Mouse (Mus musculus) macrophage (primary cell): ENCODE measurements around the gene 4931422A03Rik. TPM values are rescaled to one million over a fixed set of nuclear protein-coding genes. Genes with fewer than 3 reads are reported as not detected.
A peak's percentile ranks its signal among the peaks of the same experiment; 100 is the strongest.
"Not testable (repeated sequence)": the region's sequence is repeated elsewhere in the genome, so short reads cannot be mapped to it uniquely, and the experiment has no call there.

Source experiments
- H3K27ac ChIP-seq: fragments of 350-480 bp; formaldehyde crosslinking; 2 replicates; pipeline ENCODE4 v1.9.0; 2021
- H3K36me3 ChIP-seq: fragments of 350-480 bp; formaldehyde crosslinking; 2 replicates; pipeline ENCODE4 v1.9.0; 2021; ENCODE audit errors: inconsistent target
- H3K4me3 ChIP-seq: fragments of 350-480 bp; formaldehyde crosslinking; 2 replicates; pipeline ENCODE4 v1.9.0; 2021; ENCODE audit errors: inconsistent target
- H3K79me2 ChIP-seq: fragments of 350-480 bp; formaldehyde crosslinking; 2 replicates; pipeline ENCODE4 v1.9.0; 2021; ENCODE audit errors: inconsistent target
- WGBS: methylation state at CpG from one replicate; pipeline ENCODE4 v1.1.7; 2026; ENCODE audit warnings: inconsistent platforms; ENCODE audit not compliant: missing documents; 5-methylcytosine and 5-hydroxymethylcytosine counted together
- polyA plus RNA-seq: library from polyadenylated mRNA; stranded (reverse); fragments of 250-400 nt; gene quantifications from 3 replicates; pipeline ENCODE4 v1.2.4, GENCODE M21; 2018; ENCODE audit warnings: inconsistent platforms
- total RNA-seq, 78 experiments: library from RNA; depleted of rRNA; stranded (reverse); fragments of 250-400 nt; gene quantifications; 1 replicate in 9 of 78; 2 replicates in 24 of 78; 3 replicates in 43 of 78; 4 replicates in 2 of 78; pipeline ENCODE4 v1.2.4; 2018; ENCODE audit warnings: inconsistent platforms in 56 of 78

Gene 4931422A03Rik
- not detected for total RNA-seq (2018; cell fraction: chromatin; rRNA removed)
- total RNA-seq (2018; cell fraction: cytosol; rRNA removed) = not detected
- not detected for total RNA-seq (2018; cell fraction: nucleus; rRNA removed)
- polyA plus RNA-seq = not detected in 3 replicates

DNA sequence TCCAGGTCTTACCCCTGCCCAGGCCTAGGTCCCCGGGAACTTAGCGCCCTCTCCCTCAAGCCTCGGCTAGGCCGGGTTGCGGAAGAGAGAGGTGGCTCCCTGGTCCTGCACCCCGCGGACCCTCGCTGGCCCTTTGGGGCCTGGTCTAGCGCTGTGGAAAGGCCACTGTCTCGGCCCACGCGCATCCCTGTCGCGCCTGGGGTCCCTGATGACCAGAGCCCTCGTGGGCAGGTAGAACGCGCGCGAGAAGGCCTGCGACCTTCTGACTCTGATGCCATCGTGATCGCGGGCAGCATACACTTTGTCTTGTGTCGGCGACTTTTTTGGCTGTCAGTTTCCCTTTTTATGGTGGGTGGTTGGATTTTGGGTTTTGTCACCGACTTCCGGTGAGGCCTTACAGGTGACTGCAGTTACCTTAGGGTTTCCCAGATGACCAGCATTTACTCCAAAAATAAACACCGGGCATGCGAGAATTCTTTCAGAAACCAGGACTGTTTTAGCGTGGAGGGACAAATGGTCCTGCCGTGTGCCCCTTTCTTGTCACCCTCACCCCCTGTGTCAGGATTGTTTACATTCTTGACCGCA is at the start of gene 4931422A03Rik:
TSS of gene 4931422A03Rik (minus strand) at position 223 of the 585 bp plus-strand sequence.
- Histone ChIP-seq H3K36me3 (peaks cover 15% of the 10 kb centered on the region; the same call in 1 of the 2 replicates), H3K4me3 (peak within 1 kb of the TSS; percentile 73), H3K27ac (peak within 1 kb of the TSS; percentile 29), H3K79me2 (peaks cover 46% of the 10 kb centered on the region)
- WGBS = 1% methylated on average over 15 of the region's 32 CpGs

DNA sequence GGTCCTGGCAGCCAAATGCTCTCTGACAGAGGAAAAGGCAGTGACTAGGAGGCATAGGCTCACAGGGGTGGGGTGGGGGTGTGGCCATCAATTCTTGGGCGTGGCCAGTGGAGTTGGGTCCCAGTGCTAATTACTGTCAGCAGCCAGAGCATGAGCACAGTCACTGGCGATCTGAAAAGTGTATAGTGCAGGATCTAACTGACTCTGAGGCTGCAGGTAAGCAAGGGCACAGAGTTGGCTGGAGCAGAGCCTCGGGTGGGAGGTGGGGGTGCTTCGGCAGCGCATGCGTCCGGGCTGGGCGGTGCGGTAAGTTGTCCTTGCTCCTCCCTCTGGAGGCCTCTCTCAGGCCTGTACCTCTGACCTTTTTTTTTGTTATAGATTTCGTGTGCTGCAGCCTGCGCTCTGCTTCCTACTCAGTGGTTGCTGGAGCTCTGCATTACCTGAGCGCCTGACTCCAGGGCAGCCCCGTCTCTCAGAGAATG is 41.6 kb upstream of the 4931422A03Rik start, which contains the start of gene Cd59b:
TSS of gene Cd59b (plus strand) at position 146 of the 482 bp plus-strand sequence.
- 12% methylated on average over 13 of the region's 13 CpGs for WGBS
- no peaks in the 10 kb centered on the region for H3K79me2 ChIP-seq
- H3K27ac ChIP-seq = no peak within 1 kb of the TSS
- H3K4me3 ChIP-seq = peak within 1 kb of the TSS; percentile 27; the same call in 1 of the 2 replicates
- no peaks in the 10 kb centered on the region for H3K36me3 ChIP-seq

DNA sequence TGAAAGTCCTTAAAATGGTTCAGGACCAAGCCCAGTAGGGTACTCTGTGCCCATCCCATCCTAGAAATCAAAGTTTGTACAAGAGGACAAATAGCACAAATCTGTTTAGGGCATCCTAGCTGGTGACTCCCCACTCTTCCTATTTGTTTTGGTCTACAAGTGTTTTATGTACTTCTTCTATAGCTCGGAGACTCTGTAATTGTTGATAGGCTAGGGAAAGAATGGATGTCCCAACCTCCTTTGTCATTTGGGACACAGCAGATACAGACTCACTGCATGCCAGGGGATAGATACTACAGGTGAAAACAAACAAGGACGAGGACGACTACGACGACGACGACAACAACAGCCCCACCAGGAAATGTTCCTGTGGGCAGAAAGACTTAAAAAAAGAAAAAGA is 40.3 kb upstream of the 4931422A03Rik start, which contains the start of gene Gm10799:
TSS of gene Gm10799 (minus strand) at position 101 of the 400 bp plus-strand sequence.
- not testable (repeated sequence) for H3K79me2 ChIP-seq, H3K4me3 ChIP-seq, H3K27ac ChIP-seq, H3K36me3 ChIP-seq
- WGBS = 21% methylated on average over 7 of the region's 7 CpGs

DNA sequence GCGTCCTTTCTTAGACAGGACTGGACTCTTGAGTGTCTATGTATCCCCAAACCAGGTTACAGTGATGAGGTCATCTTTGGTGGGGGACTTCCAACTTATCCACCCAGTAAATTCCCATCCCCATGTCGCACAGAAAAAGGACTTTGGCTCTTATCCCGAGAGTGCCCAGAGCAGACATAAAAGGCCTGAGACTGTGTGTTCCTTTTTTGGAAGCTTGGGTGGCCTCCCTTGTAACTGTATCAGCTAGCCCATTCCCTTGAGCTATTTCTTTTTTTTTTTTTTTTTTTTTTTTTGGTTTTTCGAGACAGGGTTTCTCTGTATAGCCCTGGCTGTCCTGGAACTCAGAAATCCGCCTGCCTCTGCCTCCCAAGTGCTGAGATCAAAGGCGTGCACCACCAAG is 37.4 kb upstream of the 4931422A03Rik start, which contains the start of gene Gm10912:
TSS of gene Gm10912 (plus strand) at position 301 of the 400 bp plus-strand sequence.
- 93% methylated on average over 5 of the region's 6 CpGs for WGBS
- H3K79me2 ChIP-seq = not testable (repeated sequence)

DNA sequence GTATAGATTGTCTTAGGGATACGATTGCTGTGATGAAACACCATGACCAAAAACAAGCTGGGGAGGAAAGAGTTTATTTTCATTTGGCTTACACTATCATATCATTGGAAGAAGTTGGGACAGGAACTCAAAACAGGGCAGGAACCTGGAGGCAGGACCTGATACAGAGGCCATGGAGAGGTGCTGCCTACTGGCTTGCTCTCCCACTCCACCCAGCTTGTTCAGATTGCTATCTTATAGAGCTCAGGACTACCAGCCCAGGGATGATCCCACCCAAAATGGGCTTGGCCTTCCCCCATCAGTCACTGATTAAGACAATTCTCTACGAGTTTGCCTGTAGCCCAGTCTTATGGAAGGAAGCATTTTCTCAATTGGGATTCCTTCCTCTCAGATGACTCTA is 36.0 kb upstream of the 4931422A03Rik start:
- peaks cover 21% of the 10 kb centered on the region for H3K36me3 ChIP-seq
- H3K27ac ChIP-seq = no peak overlapping the region
- H3K4me3 ChIP-seq = no peak overlapping the region
- 84% methylated on average over 2 of the region's 2 CpGs for WGBS
- no peaks in the 10 kb centered on the region for H3K79me2 ChIP-seq

More for the DNA sequence above, 37.4 kb upstream of the 4931422A03Rik start, which contains the start of gene Gm10912:
- not testable (repeated sequence) for H3K27ac ChIP-seq, H3K4me3 ChIP-seq, H3K36me3 ChIP-seq

DNA sequence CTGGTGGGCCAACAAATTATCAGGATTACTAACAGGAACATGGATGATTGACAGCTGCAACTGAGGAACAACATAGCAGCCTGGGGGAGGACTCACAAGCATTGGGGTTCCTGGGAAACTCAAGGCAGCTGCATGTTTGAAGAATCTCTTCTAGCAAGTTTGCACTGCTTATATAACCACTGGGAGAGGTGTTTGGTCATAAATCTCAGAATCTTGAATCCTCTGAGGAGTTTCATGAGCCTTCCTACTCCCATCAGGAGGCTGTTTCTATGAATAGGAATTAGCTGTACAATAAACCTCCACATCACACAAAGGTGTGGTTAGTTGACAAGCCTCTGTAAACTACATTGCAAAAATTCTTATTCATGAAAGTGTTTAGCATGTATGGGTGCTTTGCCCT is 34.5 kb upstream of the 4931422A03Rik start:
- H3K36me3 ChIP-seq = peaks cover 31% of the 10 kb centered on the region
- H3K4me3 ChIP-seq = no peak overlapping the region
- no peaks in the 10 kb centered on the region for H3K79me2 ChIP-seq
- H3K27ac ChIP-seq = no peak overlapping the region

DNA sequence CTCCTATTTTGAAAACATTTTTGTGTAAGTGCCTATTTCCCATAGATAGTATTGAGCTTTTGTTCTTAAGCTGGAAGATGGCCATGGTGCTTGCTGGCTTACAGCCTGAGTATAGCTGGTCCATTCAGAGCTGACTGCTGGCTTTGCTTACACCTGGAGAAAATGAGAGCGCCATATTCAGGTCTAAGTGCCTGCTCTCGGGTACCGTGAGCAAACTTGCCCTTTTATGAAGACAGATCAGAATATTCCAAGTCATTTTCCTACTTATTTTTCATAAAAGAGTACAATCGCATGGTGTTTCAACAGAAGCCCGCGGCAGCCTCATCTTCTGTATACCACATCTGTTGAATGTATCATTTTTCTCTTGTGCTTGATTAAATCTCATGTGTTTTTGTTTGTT is 32.8 kb upstream of the 4931422A03Rik start:
- 95% methylated on average over 6 of the region's 6 CpGs for WGBS
- no peak overlapping the region for H3K27ac ChIP-seq
- peaks cover 31% of the 10 kb centered on the region for H3K36me3 ChIP-seq
- H3K4me3 ChIP-seq = no peak overlapping the region
- no peaks in the 10 kb centered on the region for H3K79me2 ChIP-seq

DNA sequence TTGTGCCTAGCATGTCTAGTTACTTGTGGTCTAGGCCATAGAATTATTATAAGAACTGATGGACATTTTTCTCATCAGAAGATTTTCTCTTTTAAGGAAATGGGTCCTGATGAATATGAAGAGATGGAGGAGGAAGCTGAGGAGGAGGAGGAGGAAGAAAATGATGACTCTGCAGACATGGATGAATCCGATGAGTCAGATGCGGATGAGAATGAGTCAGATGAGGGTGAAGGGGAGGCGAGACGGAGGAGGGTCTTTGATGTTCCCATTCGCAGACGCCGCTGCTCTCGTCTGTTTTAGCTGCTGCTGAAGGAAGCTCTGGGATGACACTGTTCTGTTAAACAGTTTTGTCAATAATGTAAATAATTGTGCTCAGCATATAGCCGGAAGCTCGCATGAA is 31.6 kb upstream of the 4931422A03Rik start:
- 95% methylated on average over 10 of the region's 10 CpGs for WGBS
- H3K27ac ChIP-seq = no peak overlapping the region
- H3K4me3 ChIP-seq = no peak overlapping the region
- peaks cover 42% of the 10 kb centered on the region for H3K36me3 ChIP-seq
- no peaks in the 10 kb centered on the region for H3K79me2 ChIP-seq

DNA sequence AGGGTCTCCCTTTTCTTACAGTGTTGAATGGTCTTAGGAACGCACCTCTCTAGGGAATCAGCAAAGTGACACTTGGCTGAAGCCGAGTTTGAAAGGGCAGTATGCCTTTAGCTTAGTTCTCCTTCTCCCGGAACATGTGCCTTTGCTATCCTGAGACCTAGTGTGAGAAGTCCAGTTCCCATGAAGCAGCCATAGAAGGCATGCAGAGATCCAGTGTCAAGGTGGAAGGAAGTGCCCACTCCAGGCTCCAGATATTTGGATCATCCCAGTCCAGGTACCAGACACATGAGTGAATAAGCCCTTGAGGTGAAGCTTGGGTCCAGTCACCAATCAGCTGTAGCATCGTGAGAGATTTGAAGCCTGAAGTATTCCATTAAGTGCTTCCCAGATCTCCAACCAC is 30.8 kb upstream of the 4931422A03Rik start:
- no peak overlapping the region for H3K27ac ChIP-seq
- no peaks in the 10 kb centered on the region for H3K79me2 ChIP-seq
- 93% methylated on average over 4 of the region's 4 CpGs for WGBS
- H3K4me3 ChIP-seq = no peak overlapping the region
- peaks cover 51% of the 10 kb centered on the region for H3K36me3 ChIP-seq

DNA sequence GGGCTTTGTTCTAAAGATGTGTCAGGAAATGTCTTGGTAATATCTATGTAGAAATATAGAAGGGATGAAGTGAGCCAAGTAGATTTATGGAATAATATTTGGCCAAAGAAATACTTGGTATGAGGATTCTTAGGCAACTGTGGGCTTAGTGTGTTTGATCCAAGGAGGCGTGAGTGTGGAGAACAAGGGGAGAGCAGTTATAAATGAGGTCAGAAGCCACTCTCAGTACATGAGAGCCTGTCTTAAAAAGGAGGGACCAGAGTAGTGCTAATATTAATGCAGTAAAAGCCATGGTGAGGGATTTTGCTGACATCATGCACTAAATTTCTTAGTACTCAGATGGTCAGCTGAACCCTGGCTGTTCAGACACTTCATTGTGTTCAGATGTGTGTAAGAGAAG is 30.2 kb upstream of the 4931422A03Rik start:
- Histone ChIP-seq H3K79me2 (no peaks in the 10 kb centered on the region), H3K36me3 (peaks cover 56% of the 10 kb centered on the region), H3K27ac (no peak overlapping the region), H3K4me3 (no peak overlapping the region)
- WGBS = 83% methylated on average over 1 of the region's 1 CpGs

DNA sequence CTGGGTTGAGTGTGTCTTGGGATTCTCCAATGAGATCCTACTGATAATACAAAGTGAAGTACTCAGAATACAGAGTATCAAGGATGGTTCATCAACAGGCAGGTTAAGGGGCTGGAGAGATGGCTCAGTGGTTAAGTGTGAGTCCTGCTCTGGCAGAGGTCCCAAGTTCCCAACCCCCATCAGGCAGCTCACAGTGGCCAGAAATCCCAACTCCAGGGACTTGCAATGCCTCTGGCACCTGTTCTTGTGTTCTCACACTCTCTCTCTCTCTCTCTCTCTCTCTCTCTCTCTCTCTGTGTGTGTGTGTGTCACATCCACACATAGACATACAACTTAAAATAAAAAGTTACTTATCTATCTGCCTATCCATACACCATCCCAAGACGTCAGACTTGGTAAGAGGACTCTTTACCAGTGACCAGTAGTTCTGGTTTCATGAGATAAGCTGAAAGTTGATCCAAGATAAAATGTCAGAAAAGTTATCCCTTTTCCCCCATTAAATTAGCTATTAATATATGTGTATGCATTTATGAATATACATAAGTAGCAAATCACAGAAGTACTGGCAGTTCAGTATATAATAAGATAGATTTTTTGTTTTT is 16.4 kb upstream of the 4931422A03Rik start:
- H3K4me3 ChIP-seq = no peak overlapping the region
- H3K27ac ChIP-seq = no peak overlapping the region
- H3K36me3 ChIP-seq = peaks cover 55% of the 10 kb centered on the region
- WGBS = 80% methylated on average over 1 of the region's 1 CpGs
- peaks cover 17% of the 10 kb centered on the region; the same call in 1 of the 2 replicates for H3K79me2 ChIP-seq

DNA sequence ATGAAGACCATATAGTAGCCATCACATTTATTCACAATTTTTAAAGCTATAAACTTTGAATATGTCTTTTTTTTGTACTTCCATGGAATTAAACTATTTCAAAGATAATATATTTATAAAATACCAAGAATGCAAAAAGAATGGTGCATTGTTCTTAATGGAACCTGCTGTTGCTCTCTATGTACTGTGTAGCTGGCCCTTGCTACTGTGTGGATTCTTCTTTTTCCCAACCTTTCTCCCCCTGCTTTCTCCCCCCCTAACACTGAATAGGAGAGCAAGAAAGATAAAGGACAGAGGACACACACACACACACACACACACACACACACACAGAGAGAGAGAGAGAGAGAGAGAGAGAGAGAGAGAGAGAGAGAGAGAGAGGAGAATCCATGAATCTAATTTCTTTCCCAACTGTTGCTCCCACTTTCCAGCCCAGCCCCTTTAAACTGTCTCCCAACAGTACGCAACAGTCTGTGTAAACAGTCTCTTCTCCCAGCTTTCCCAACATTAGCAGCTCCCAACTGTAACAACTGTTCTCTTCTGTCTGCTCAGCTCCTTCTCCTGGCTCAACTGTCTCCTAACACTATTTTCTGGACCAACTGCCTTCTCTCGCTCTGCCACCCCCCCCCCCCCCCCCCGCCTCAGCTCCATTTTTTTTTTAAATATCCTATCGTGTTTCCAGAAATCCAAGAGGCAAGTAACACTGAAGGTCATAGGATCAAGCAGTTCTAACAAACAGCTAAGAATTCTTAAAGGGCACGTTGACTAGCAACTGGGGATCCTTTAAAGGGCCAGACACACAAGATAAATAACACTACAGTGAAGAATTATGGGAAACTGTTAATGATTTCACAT is 15.7 kb upstream of the 4931422A03Rik start:
- Histone ChIP-seq H3K4me3 (no peak overlapping the region), H3K79me2 (peaks cover 24% of the 10 kb centered on the region; the same call in 1 of the 2 replicates), H3K27ac (no peak overlapping the region), H3K36me3 (peaks cover 49% of the 10 kb centered on the region)
- WGBS = 100% methylated on average over 4 of the region's 5 CpGs

DNA sequence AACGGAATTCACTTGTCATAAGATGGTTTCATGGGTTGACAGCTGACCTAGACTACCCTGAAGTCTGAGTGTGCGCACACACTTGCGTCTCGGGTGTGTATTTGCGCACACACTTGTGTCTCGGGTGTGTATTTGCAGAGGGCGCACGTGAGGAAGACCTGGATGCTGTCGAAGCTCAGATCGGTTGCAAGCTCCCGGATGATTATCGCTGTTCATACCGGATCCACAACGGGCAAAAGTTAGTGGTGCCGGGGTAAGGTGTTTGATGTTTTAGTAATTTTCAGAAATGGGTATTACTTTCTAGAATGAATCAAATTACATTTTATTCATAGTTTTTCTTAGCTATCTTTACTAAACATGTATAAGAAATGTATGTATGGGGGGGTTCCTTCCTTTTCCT is 14.6 kb upstream of the 4931422A03Rik start:
- H3K79me2 ChIP-seq = peaks cover 33% of the 10 kb centered on the region; the same call in 1 of the 2 replicates
- H3K27ac ChIP-seq = no peak overlapping the region
- peaks cover 48% of the 10 kb centered on the region for H3K36me3 ChIP-seq
- no peak overlapping the region for H3K4me3 ChIP-seq
- WGBS = 97% methylated on average over 15 of the region's 15 CpGs

DNA sequence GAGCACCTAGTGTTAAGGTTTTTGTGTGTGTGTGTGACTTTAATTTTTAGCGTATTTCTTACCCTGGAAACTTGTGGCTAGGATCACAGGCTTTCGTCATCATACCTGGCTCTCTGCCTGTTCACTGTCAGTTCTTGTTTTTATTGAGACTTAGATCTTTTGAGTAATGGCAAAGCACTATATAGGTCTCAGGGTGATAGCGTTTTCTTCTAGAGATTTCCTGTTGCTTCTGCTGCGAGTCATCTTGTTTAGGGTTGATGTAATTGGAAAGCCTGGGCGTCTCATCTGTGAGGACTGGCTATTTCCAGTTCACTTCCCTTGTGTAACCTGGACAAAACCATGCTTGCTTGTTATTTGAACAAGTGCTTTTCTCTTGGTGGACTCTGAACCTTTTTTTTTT is 13.5 kb upstream of the 4931422A03Rik start:
- Histone ChIP-seq H3K4me3 (no peak overlapping the region), H3K27ac (no peak overlapping the region), H3K79me2 (peaks cover 36% of the 10 kb centered on the region; the same call in 1 of the 2 replicates), H3K36me3 (peaks cover 56% of the 10 kb centered on the region)
- WGBS = 44% methylated on average over 5 of the region's 5 CpGs
